Mouse (Mus musculus) midbrain, embryonic 12.5 days (tissue): Measurements from ENCODE around the gene Ppp3r1. TPM values are rescaled to one million over a fixed set of nuclear protein-coding genes. Genes with fewer than 3 reads are reported as not detected.

Experiments
- ATAC-seq: fragments of 200-750 bp; cut with Nextera tagmentation; 2 replicates; pipeline ENCODE4 v1.8.0; 2017; ENCODE audit warnings: low read depth, moderate TSS enrichment, moderate library complexity; ENCODE audit not compliant: low FRiP score
- H3K27ac ChIP-seq: fragments of 300-500 bp; sonication (generic); replicated peaks from 2 replicates; pipeline ENCODE4 v1.5.1; 2016; ENCODE audit warnings: mild to moderate bottlenecking
- H3K27me3 ChIP-seq: fragments of 300-500 bp; sonication (generic); 2 replicates; pipeline ENCODE4 v1.6.1; 2016; ENCODE audit warnings: mild to moderate bottlenecking
- H3K36me3 ChIP-seq: fragments of 300-500 bp; sonication (generic); 2 replicates; pipeline ENCODE4 v1.6.1; 2016
- H3K4me1 ChIP-seq: fragments of 300-500 bp; sonication (generic); 2 replicates; pipeline ENCODE4 v1.6.1; 2016
- H3K4me2 ChIP-seq: fragments of 300-500 bp; sonication (generic); replicated peaks from 2 replicates; pipeline ENCODE4 v1.6.1; 2016; ENCODE audit warnings: mild to moderate bottlenecking, moderate library complexity
- H3K4me3 ChIP-seq: fragments of 300-500 bp; sonication (generic); 2 replicates; pipeline ENCODE4 v1.5.1; 2016; ENCODE audit warnings: mild to moderate bottlenecking
- H3K9ac ChIP-seq: fragments of 300-500 bp; sonication (generic); replicated peaks from 2 replicates; pipeline ENCODE4 v1.6.1; 2016; ENCODE audit warnings: mild to moderate bottlenecking, moderate library complexity
- H3K9me3 ChIP-seq: fragments of 300-500 bp; sonication (generic); 2 replicates; pipeline ENCODE4 v1.6.1; 2016; ENCODE audit warnings: mild to moderate bottlenecking
- WGBS: fragments of 180-500 bp; shearing (Covaris S2); methylation state at CpG from one replicate; pipeline ENCODE4 v1.1.7; 2016; 5-methylcytosine and 5-hydroxymethylcytosine counted together
- polyA plus RNA-seq: library from polyadenylated mRNA; unstranded; fragments of >200 nt; fragmentation: Nextera tagmentation; extraction: Ambion mirVana; gene quantifications from 2 replicates; pipeline ENCODE4 v1.2.1, GENCODE M21; 2016

The Ppp3r1 gene
- polyA plus RNA-seq, 1 experiment from 2014 or later, result 113 TPM

DNA sequence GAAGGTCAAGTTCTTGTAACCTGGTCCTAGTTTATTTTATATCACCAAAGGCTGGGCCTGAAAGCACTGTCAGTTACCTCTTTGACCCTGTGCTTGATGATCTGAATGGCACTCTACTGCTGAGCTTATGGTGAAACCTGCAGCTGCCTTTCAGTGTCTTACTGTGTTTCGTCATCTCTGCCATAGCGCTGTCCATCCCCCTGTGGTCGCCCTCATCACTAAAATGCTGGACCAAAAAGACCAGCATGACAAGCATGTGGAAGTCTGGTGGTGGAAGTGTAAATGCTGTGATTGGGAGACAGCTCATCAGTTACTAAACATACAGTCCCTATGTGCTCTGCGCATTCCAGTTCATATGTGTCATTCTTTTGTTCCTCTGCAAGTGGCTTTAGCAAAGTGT is 13.2 kb downstream of the Ppp3r1 start:
- Histone ChIP-seq H3K9me3 (0 out of 2 replicates have a peak, but pooled peaks cover 9% of the 10 kb centered on the region), H3K36me3 (peaks cover 8% of the 10 kb centered on the region; the same call in 1 of the 2 replicates), H3K4me1 (no peaks in the 10 kb centered on the region), H3K4me2 (no peak overlapping the region), H3K27ac (no peak overlapping the region), H3K9ac (no peak overlapping the region), H3K27me3 (no peaks in the 10 kb centered on the region), H3K4me3 (no peak overlapping the region)
- 96% methylated on average over 4 of the region's 4 CpGs for WGBS
- no peak for ATAC-seq

- Histone ChIP-seq H3K36me3 (peaks cover 8% of the 10 kb centered on the region; the same call in 1 of the 2 replicates), H3K4me3 (no peak overlapping the region), H3K4me2 (no peak overlapping the region), H3K4me1 (no peaks in the 10 kb centered on the region), H3K9me3 (0 out of 2 replicates have a peak, but pooled peaks cover 9% of the 10 kb centered on the region), H3K27me3 (no peaks in the 10 kb centered on the region), H3K9ac (no peak overlapping the region), H3K27ac (no peak overlapping the region)
- 100% methylated on average over 1 of the region's 1 CpGs for WGBS
- ATAC-seq, result no peak
Observed at GRCm38 (mm10) chr11:17176638-17177037, 17.6 kb downstream of the Ppp3r1 start.

GRCm38 (mm10) chr11:17180753-17181152 is 21.7 kb downstream of the Ppp3r1 start:
- H3K4me1 ChIP-seq, result no peaks in the 10 kb centered on the region
- no peak overlapping the region for H3K4me3 ChIP-seq
- H3K9me3 ChIP-seq, result no peaks in the 10 kb centered on the region
- H3K36me3 ChIP-seq, result peaks cover 8% of the 10 kb centered on the region; the same call in 1 of the 2 replicates
- H3K27ac ChIP-seq, result no peak overlapping the region
- no peak overlapping the region for H3K4me2 ChIP-seq
- no peak overlapping the region for H3K9ac ChIP-seq
- no peaks in the 10 kb centered on the region for H3K27me3 ChIP-seq
- WGBS, result 88% methylated on average over 3 of the region's 3 CpGs
- no peak for ATAC-seq

- Histone ChIP-seq H3K27me3 (no peaks in the 10 kb centered on the region), H3K36me3 (peaks cover 8% of the 10 kb centered on the region; the same call in 1 of the 2 replicates), H3K27ac (no peak within 1 kb of the TSS), H3K4me1 (no peaks in the 10 kb centered on the region), H3K4me2 (no peak within 1 kb of the TSS), H3K9me3 (no peaks in the 10 kb centered on the region), H3K4me3 (no peak within 1 kb of the TSS), H3K9ac (no peak within 1 kb of the TSS)
- WGBS, result 87% methylated on average over 3 of the region's 3 CpGs
- no peak for ATAC-seq
Observed at GRCm38 (mm10) chr11:17181807-17182206, 22.7 kb downstream of the Ppp3r1 start, which contains the start of gene Wdr92. Gene Wdr92 (plus strand): TSS chr11:17182107.

DNA sequence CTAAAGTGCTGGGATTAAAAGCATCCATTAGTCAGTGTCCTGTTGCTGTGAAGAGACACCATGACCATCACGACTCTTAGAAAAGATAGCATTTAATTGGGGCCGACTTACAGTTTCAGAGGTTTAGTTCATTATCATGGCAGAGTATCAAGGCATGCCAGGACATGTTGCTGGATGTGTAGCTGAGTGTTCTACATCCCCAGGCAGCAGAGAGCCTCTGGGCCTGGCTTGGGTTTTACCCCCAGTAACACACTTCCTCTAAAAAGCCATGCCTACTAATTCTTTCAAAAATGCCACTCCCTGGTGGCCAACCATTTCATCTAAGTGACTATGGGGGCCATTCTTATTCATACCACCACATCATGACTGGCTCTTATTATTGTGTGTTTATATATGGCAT is 24.1 kb downstream of the Ppp3r1 start:
- Histone ChIP-seq H3K4me3 (no peak overlapping the region), H3K4me1 (no peaks in the 10 kb centered on the region), H3K4me2 (no peak overlapping the region), H3K36me3 (peaks cover 8% of the 10 kb centered on the region; the same call in 1 of the 2 replicates), H3K27ac (no peak overlapping the region), H3K9ac (no peak overlapping the region), H3K9me3 (no peaks in the 10 kb centered on the region), H3K27me3 (no peaks in the 10 kb centered on the region)
- no peak for ATAC-seq
- WGBS, result 94% methylated on average over 2 of the region's 2 CpGs

DNA sequence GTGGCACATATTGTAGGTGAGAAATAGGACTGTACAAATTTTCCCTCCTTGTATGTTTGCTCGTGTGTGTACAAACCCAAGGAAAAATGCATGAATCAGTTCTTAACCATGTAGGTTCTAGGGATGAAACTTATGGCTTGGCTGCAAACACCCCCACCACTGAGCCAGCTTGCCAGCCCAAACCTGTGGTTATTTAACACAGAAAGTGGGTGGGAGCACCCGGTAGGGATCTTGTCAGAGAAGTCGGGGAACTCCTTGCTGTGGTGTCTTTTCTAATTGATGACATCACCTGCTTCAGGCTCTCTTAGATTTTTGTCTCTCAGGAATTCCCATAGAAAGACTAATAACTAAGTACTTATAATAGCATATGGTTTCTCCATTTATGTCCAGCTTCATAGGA is 28.6 kb downstream of the Ppp3r1 start:
- no peak overlapping the region for H3K27ac ChIP-seq
- ATAC-seq, result no peak
- H3K4me2 ChIP-seq, result no peak overlapping the region
- no peaks in the 10 kb centered on the region for H3K27me3 ChIP-seq
- no peak overlapping the region for H3K9ac ChIP-seq
- 86% methylated on average over 3 of the region's 3 CpGs for WGBS
- H3K4me3 ChIP-seq, result no peak overlapping the region
- H3K4me1 ChIP-seq, result 0 out of 2 replicates have a peak, but pooled peaks cover 6% of the 10 kb centered on the region
- H3K36me3 ChIP-seq, result peaks cover 8% of the 10 kb centered on the region; the same call in 1 of the 2 replicates
- H3K9me3 ChIP-seq, result no peaks in the 10 kb centered on the region

DNA sequence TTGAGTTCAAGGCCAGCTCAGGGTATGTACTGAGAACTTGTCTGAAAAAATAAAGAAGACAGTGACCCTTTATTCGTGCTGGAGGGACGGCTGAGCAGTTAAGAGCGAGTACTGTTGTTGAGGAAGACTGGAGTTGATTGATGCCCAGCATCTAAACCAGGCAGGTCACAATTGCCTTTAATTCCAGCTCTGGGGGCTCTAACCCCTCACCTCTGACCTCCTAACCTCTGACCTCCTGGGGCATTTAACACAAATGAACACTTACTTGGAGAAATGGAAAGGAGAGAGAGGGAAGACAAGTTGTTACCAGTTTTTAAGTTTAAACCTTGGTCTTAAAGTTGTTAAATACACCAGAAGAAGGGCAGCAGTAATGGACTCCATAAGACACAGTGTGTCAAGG is 29.7 kb downstream of the Ppp3r1 start:
- no peak for ATAC-seq

DNA sequence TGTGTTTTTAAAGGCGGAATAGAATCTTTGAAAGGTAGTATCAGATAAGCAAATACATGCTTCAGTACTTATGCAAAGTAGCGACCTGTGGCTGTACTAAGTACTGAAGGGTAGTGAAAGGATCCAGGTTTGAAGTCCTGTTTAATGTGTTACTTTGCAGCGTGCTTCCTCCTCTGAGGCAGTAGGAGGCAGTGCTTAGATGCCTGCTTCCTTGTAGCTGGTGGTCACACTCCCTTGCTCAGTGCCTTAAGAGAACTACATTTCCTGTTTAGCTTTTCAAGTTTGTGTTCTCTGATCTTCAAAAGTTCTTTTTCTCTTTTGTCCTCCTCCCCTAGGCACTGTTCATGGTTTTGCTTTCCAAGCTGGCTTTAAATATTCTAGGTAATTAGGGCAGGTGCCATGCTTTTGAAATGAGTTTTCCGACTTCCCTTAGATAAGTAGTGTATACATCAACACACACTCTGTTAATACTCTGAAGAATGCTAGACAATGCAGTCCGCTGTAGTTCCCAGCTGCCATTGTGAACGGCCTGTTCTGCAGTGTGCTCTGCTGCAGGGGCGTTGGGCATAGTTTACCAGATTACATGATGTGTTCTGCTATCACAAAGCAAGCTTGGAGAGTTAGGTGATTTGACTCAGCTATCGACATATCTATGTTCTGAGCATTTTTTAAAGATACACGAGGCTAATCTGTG is 33.2 kb downstream of the Ppp3r1 start:
- no peak overlapping the region for H3K4me2 ChIP-seq
- peaks cover 28% of the 10 kb centered on the region for H3K36me3 ChIP-seq
- H3K9ac ChIP-seq, result no peak overlapping the region
- H3K4me3 ChIP-seq, result no peak overlapping the region
- H3K27me3 ChIP-seq, result no peaks in the 10 kb centered on the region
- no peaks in the 10 kb centered on the region for H3K9me3 ChIP-seq
- ATAC-seq, result peak; percentile 64
- 0 out of 2 replicates have a peak, but pooled peaks cover 7% of the 10 kb centered on the region for H3K4me1 ChIP-seq
- H3K27ac ChIP-seq, result peak overlapping the region; percentile 52; the same call in 1 of the 2 replicates
- WGBS, result 47% methylated on average over 9 of the region's 9 CpGs

More for the DNA sequence above, 29.7 kb downstream of the Ppp3r1 start:
- Histone ChIP-seq H3K9ac (no peak overlapping the region), H3K4me3 (no peak overlapping the region), H3K9me3 (no peaks in the 10 kb centered on the region), H3K36me3 (no peaks in the 10 kb centered on the region), H3K27me3 (no peaks in the 10 kb centered on the region), H3K4me2 (no peak overlapping the region), H3K27ac (no peak overlapping the region), H3K4me1 (0 out of 2 replicates have a peak, but pooled peaks cover 7% of the 10 kb centered on the region)
- WGBS, result 42% methylated on average over 3 of the region's 3 CpGs

- H3K4me1 ChIP-seq, result no peaks in the 10 kb centered on the region
- ATAC-seq, result no peak
- no peak overlapping the region for H3K4me3 ChIP-seq
- no peaks in the 10 kb centered on the region for H3K27me3 ChIP-seq
- H3K9ac ChIP-seq, result no peak overlapping the region
- WGBS, result 96% methylated on average over 5 of the region's 5 CpGs
- H3K27ac ChIP-seq, result no peak overlapping the region
- no peak overlapping the region for H3K4me2 ChIP-seq
- no peaks in the 10 kb centered on the region for H3K9me3 ChIP-seq
- H3K36me3 ChIP-seq, result peaks cover 48% of the 10 kb centered on the region
Observed at GRCm38 (mm10) chr11:17199170-17199569, 40.1 kb downstream of the Ppp3r1 start.

GRCm38 (mm10) chr11:17199840-17200501 is 40.9 kb downstream of the Ppp3r1 start:
- Histone ChIP-seq H3K4me2 (no peak overlapping the region), H3K27ac (no peak overlapping the region), H3K4me3 (no peak overlapping the region), H3K9me3 (no peaks in the 10 kb centered on the region), H3K4me1 (no peaks in the 10 kb centered on the region), H3K9ac (no peak overlapping the region), H3K27me3 (no peaks in the 10 kb centered on the region), H3K36me3 (peaks cover 46% of the 10 kb centered on the region)
- no peak for ATAC-seq
- 92% methylated on average over 3 of the region's 3 CpGs for WGBS

DNA sequence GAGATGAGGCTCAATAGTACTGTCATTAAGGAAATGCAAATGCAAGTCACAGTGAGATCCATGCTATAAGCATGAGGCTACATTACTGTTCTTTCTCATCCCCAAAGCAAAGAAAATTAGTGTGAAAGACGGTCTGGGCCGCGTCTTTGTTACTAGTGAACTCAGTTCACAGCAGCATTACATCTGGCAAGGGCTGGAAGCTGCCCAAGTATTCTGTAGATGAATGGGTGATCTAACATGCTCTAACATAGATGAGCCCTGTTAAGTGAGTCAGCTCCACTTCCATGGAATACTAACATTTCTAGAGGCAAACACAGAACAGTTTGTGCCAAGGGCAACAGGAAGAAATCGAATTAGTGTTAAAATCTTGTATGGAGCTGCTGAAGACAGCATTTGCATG is 41.9 kb downstream of the Ppp3r1 start:
- Histone ChIP-seq H3K9ac (no peak overlapping the region), H3K4me1 (no peaks in the 10 kb centered on the region), H3K4me2 (no peak overlapping the region), H3K27ac (no peak overlapping the region), H3K9me3 (no peaks in the 10 kb centered on the region), H3K27me3 (no peaks in the 10 kb centered on the region), H3K4me3 (no peak overlapping the region), H3K36me3 (peaks cover 43% of the 10 kb centered on the region)
- no peak for ATAC-seq
- WGBS, result 97% methylated on average over 4 of the region's 4 CpGs

GRCm38 (mm10) chr11:17202481-17202880 is 43.4 kb downstream of the Ppp3r1 start:
- ATAC-seq, result no peak
- H3K4me2 ChIP-seq, result no peak overlapping the region
- H3K36me3 ChIP-seq, result peaks cover 37% of the 10 kb centered on the region

More at GRCm38 (mm10) chr11:17202481-17202880, 43.4 kb downstream of the Ppp3r1 start:
- Histone ChIP-seq H3K9me3 (no peaks in the 10 kb centered on the region), H3K27me3 (no peaks in the 10 kb centered on the region), H3K4me3 (no peak overlapping the region), H3K27ac (no peak overlapping the region), H3K4me1 (no peaks in the 10 kb centered on the region), H3K9ac (no peak overlapping the region)
- WGBS, result 85% methylated on average over 6 of the region's 6 CpGs
